Mouse (Mus musculus): ENCODE data around the gene Cptp.

Cptp gene

DNA sequence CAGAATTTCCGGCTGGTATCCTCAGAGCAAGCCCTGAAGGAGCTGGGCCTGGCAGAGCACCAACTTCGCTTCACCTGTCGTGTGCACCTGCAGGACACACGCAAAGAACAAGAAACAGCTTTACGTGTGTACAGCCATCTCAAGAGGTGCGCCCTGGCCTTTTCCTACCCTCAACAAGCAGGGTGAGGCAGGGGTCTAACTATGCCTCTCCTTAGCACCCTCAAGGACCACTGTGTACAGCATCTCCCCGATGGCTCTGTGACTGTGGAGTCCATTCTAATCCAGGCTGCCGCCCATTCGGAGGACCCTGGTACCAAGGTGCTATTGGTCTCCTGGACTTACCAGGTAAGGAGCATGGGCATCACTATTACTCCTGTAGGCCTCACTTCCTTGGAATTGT, 18.9 kb upstream of the Cptp start:
- DNase-seq (ENCODE audit: low spot score in 2 of 2) = no peak

DNA sequence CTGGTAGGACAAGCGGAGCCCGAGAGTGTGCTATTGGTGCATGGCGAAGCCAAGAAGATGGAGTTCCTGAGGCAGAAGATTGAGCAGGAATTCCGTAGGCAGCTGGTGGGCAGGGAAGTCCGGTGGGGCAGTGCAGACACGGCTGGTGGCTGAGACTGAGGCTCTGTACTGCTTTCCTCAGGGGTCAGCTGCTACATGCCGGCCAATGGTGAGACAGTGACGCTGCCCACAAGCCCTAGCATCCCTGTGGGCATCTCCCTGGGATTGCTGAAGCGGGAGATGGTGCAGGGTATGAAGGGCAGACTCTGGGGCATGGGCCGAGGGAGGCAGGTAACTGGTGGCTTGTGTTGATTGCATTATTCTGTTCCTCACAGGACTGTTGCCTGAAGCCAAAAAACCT, 18.4 kb upstream of the Cptp start:
- no peak for DNase-seq (ENCODE audit: low spot score in 2 of 2)

- DNase-seq (ENCODE audit: low spot score in 2 of 2) = no peak
Observed at GRCm38 (mm10) chr4:155886330-155886729, 17.1 kb upstream of the Cptp start.

DNA sequence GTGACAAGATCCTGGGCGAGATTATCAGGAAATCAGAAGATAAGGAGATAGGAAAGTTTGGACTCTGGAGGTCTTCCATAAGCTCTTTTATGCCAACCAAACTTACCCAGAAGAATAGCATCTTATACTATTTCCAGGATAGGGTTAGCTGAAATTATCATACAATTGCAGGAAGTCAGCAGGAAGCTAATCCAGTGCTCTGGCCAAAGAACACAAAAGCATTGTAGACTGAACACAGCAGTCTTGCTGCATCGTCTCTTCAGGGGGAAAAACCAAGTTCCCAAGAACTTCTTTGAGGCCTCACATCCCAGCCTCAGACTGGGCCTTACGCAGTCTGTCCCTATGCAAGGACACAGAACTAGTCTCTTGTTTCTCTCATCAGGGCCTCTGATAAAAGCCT, 14.3 kb upstream of the Cptp start:
- DNase-seq (ENCODE audit: low spot score in 2 of 2) = no peak

DNA sequence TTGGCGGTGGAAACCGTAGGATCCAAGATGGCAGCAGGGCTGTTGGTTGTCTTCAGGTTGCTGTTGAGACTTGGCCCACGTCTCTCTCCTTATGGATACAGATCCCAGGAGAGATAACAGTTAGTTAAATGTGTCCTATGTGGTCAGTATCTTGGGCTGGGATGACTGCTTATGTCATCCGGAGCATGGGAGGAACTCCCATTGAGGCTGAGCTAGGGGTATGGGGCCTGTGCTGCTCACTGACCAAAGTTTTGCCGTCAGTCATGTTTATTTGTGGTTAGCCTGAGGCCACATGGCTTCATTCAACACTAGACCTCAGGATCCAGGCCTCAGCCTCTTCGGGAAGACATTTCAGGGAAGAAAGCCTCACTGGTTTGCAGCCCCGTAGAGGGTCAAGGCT, 2.2 kb upstream of the Cptp start:
- DNase-seq (ENCODE audit: low spot score in 2 of 2) = no peak

DNA sequence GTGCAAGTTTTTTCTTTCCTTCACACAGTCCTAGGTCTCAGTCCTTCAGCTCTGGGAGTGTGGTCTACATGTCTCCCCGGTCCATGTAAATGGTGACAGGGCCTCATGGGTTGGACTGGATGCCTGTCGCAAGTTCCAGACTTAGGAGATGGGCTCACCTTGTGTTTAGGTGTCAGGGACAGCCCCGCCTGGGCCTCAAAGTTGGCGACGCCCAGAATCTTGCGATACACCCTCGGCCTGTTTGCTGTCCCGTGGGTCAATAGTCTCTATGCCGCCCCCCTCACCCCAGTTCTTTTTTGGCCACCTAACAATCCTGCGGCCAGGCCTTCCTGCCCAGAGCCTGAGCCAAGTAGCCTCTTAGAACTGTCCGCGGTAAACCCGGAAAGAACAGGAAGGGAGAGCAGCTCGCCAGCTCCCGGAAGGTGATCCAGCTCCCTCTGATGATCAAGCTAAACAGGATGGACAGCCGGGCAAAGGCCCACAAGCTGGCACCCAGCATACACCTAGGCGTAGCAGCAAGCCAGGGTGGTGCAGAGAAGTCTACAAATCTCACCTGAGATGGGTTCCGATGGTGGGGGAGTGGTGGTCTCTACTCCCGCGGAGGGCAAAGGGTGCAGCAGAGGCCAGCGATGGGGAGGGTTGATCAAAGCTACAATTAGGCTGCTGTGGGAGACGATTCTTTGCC, 484 bp downstream of the Cptp start:
- DNase-seq (ENCODE audit: low spot score in 2 of 2) = no peak

GRCm38 (mm10) chr4:155863001-155863400, 6.2 kb downstream of the Cptp start, which contains the start of gene Tas1r3:
Gene Tas1r3, minus strand, starts transcription at chr4:155863362.
- no peak for DNase-seq (ENCODE audit: low spot score in 2 of 2)

DNA sequence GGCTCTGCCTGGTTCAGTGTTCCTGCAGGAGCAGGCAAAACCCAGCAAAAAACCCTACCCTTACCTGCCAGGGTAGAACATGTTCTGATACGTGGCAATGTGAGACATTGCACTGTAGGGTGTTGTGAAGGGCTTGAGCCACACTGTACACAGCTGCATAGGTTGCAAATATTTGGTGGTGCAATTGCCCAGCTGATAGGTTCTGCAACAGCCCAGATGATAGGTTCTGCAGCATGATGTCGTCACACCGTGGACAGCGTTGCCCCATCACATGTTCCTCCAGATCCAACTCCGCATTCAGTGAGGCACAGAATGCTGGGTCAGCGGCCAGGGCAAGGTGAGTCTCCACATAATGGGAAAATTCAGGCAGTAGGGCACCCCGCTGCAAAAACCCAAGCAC, 7.5 kb downstream of the Cptp start:
- no peak for DNase-seq (ENCODE audit: low spot score in 2 of 2)

- no peak for DNase-seq (ENCODE audit: low spot score in 2 of 2)
Observed at GRCm38 (mm10) chr4:155859318-155859717, 9.9 kb downstream of the Cptp start.

GRCm38 (mm10) chr4:155856881-155857280, 12.4 kb downstream of the Cptp start:
- no peak for DNase-seq (ENCODE audit: low spot score in 2 of 2)

DNA sequence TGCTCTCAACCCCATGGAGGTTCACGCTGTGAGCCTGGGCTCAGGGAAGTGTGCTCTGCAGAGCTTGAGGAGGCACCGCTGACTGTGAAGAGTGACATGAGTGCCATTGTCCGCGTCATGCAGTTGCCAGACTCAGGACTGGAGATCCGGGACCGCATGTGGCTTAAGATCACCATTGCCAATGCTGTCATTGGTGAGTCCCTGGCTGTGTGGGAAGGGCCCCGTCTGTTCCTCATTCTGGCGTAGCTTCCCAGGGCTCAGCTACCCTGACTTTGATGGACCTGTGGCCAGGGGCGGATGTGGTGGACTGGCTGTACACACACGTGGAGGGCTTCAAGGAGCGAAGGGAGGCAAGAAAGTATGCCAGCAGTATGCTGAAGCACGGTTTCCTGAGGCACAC, 13.2 kb downstream of the Cptp start:
- no peak for DNase-seq (ENCODE audit: low spot score in 2 of 2)

GRCm38 (mm10) chr4:155854991-155855390, 14.2 kb downstream of the Cptp start:
- DNase-seq (ENCODE audit: low spot score in 2 of 2) = no peak

- DNase-seq (ENCODE audit: low spot score in 2 of 2) = no peak
Observed at GRCm38 (mm10) chr4:155853421-155853820, 15.8 kb downstream of the Cptp start.

GRCm38 (mm10) chr4:155851951-155852411, 17.3 kb downstream of the Cptp start:
- no peak for DNase-seq (ENCODE audit: low spot score in 2 of 2)

DNA sequence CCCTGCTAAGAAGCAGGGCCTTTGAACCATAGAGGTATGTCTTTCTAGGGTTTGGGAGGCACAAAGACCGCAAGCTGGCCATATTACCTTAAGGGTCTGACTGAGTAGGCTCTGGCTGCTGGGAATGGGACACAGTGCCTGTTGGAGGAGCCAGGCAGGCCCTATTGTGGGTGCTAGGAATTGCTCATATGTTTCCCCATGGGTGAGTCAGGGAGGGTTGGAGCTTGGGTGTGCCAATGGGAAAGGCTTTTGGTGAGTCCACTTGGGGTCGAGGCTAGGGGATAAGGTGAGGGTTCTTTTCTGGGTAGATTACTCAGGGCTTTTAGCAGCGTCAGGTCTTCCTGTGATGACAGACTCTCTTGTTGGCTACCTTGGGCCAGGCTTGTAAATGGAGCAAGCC, 17.9 kb downstream of the Cptp start:
- no peak for DNase-seq (ENCODE audit: low spot score in 2 of 2)

- DNase-seq (ENCODE audit: low spot score in 2 of 2) = no peak
Observed at GRCm38 (mm10) chr4:155849792-155850451, 19.3 kb downstream of the Cptp start.

- no peak for DNase-seq (ENCODE audit: low spot score in 2 of 2)
Observed at GRCm38 (mm10) chr4:155849391-155849790, 19.8 kb downstream of the Cptp start.

- DNase-seq (ENCODE audit: low spot score in 2 of 2) = no peak
Observed at GRCm38 (mm10) chr4:155848434-155849095, 20.7 kb downstream of the Cptp start.

- no peak for DNase-seq (ENCODE audit: low spot score in 2 of 2)
Observed at GRCm38 (mm10) chr4:155847591-155848352, 21.5 kb downstream of the Cptp start.

DNA sequence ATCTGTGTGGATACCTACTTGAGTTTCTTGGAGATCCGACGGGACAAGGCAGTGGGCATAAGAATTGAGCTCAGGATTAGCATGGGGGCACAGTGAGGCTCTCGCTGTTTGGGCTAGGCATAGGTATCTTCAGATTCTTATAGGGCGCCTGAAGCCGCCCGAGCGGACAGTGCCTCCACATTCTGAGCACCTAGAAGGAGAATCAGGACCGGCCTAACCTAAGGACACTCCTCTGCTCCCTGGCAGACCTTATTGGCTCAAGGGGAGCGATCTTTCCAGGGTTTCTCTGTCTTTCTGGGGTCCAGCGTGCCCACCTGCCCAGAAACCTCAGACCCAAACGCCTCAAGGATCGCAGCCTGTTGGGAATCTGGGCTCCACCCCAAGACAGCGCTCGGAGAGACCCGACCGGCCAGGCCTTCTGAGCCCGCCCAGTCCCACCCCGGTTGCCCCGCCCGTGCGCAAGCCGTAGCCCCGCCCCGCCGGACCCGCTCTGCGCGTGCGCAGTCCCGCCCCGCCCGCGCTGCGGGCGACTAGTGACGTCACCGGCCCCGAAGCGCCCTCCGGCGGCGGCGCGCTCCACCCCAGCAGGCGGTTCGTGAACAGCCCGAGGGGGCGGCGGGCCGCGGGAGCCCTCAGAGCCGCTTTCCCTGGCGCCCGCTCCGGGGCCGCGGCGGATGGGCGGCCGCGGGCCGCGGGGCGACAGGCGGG, 22.2 kb downstream of the Cptp start, which contains the start of gene Dvl1:
Dvl1 (plus strand) TSS at position 532 of the 708 bp plus-strand sequence.
- peak; percentile 86 to 92 for DNase-seq (ENCODE audit: low spot score in 2 of 2)

DNA sequence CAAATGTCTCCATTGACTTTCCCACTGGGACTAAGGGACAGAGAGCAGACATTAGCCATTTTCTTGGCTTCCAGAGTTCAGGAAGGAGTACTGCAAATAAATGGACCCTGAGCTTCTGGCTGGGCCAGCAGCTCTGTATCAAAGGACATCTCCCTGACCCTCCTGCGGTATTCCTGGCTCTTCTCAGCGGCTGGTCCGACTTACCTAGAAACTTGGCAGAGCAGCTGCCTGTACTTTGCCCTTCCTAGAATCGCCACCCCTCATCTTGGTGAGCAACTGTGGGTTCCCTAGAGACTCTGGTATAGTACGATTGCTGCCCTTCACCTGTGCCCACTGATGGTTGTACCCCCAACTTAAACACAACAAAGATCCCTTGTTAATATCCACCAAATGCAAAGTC, 26.0 kb downstream of the Cptp start:
- no peak for DNase-seq (ENCODE audit: low spot score in 2 of 2)
